Mouse (Mus musculus) liver, postnatal 0 days (tissue): ENCODE results near the gene Ccr8.

ENCODE experiments used
- CTCF ChIP-seq: sonication (generic); IDR thresholded peaks from 2 replicates; pipeline ENCODE4 v1.5.1; 2016; ENCODE audit warnings: antibody characterized with exemption, low read depth
- EP300 ChIP-seq: IDR thresholded peaks from 2 replicates; pipeline ENCODE4 v1.6.1; 2016; ENCODE audit warnings: antibody characterized with exemption, low read depth, mild to moderate bottlenecking

GRCm38 (mm10) chr9:120135454-120135853 is 43.5 kb downstream of the Ccr8 start:
- TF ChIP-seq CTCF: no peak
- no peak for TF ChIP-seq EP300
